Mouse (Mus musculus): ENCODE results near the gene Naif1.

Naif1 gene

DNA sequence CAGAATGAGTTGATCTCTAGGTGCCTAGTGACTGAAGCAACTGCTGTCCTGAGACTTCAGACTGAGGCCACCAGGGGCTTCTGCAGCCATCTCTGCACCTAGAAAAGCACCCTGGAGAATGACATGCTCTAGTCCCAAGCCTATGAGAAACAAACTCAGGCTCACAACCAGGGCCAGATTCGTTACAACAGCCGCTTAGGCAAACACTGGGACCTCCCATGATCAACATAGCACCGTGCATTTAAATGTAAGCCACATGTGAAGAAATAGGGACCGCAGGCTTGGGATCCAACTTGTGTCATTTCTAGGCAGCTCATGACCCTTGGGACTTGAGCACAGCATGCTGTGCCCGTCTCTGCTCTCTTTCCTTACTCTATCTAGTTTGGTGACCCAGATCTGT is 22.5 kb upstream of the Naif1 start:
- no peak for DNase-seq (ENCODE audit: low spot score in 2 of 2)

- peak in 1 of 2 experiments; percentile 44 for DNase-seq (ENCODE audit: low spot score in 2 of 2)
Observed at GRCm38 (mm10) chr2:32428262-32428722, 22.0 kb upstream of the Naif1 start.

- no peak for DNase-seq (ENCODE audit: low spot score in 2 of 2)
Observed at GRCm38 (mm10) chr2:32429215-32429891, 20.9 kb upstream of the Naif1 start.

DNA sequence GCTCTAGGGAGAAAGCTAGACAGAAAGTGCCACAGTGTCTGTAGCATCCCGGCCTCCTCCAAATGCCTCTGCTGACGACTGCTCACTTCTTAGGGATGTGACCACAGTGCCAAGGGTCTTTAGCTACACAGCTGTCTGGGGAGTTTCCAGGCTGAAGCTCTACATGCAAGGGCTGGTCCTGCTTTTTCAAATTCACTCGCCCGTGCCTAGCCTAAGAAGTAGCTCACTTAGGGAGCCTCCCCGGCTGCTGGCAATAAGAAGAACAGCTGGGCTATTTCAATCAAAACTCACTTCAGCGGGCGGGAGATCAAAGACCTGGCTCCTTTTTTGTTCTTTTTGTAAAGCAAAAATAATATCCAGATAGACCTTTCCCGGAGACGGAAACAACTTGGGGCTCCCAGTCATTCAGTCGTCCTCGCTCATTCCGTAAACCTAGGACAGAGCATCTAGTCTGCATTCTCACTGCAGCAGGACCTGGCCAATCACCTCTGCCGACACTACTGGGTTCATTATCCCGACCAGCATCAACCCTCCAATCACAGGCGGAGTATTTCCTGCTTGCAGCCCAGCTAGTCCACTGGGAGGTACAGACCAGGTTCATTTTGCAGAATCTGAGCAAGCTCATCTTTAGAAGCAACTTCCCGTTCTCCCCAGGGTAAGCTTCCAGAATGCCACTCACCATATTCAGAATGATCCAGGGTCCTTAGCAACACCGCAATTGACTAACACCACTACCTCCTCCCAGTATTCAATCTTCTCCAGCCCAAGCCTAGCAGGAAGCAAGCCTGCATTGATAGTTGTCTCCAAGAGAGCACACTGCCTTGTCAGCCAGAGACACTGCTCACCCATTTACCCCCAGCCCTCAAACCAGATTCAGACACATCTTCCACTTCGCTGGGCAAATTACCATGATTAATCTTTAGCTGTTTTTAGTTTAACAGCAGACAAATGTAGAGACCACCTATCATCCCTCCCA is 19.3 kb upstream of the Naif1 start:
- DNase-seq (ENCODE audit: low spot score in 2 of 2), result peak; percentile 54 to 79

DNA sequence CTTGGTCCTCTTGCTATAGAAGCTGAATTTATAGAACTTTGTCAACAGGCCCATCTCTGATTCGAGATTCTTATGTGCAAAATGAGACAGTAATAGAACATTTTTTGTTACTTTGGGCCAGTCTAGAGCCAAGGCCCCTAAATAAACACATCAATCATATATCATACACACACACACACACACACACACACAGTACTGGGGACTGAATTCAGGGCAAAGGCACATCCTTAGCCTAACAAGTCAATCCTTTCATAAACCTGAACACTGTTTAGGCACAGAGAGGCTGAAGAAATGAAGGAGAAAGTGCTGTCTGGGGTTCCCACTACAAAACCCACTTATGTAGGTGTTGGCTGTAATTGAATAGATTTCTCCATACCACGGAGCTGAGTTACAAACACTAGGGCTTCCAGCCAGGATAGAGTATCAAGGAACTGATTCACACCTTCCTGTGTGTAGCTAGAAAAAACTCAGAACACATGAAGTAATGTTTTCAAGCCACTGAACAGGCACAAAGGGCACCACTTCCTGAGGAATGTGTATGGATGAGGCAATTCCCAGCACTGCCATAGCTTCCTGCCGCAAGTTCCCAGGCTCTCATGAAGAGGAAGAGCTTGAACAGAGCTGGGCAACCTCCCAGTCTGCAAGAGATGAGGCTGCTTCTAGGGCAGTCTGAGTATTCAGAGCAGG is 13.4 kb upstream of the Naif1 start:
- no peak for DNase-seq (ENCODE audit: low spot score in 2 of 2)

GRCm38 (mm10) chr2:32437612-32438166 is 12.6 kb upstream of the Naif1 start:
- DNase-seq (ENCODE audit: low spot score in 2 of 2), result no peak

DNA sequence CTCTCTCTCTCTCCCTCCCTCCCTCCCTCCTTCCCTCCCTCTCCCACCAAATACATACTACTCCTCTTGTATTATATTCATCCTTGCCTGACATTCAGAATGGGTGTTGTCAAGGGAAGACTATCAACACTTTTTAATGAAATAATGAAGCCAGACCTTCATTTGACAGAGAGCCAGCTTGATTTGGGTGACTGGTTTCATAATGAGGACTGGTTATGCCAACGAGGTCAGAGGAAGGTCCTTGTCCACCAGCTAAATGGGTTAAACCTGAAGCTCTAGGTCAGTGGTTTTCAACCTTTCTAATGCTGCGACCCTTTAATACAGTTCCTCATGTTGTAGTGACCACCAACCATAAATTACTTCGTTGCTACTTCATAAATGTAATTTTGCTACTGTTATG is 11.5 kb upstream of the Naif1 start:
- DNase-seq (ENCODE audit: low spot score in 2 of 2), result no peak

DNA sequence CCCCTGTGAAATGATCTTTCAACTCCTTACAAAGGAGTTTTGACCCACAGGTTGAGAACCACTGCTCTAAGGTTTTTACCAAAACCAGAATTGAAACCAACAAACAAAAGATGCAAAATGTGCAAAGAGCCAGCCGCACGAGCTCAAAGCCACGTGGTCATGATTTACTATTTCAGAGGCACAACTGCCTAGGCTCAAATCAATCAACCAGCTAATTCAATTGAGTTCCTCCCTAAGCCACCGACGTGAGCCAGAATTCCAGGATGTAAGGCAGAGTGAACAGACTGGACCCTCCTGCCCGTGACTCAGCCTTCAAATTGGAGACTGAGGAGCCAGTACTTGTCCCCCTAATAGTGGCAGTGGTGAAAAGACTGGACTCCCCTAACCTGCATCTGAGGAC is 11.1 kb upstream of the Naif1 start:
- no peak for DNase-seq (ENCODE audit: low spot score in 2 of 2)

DNA sequence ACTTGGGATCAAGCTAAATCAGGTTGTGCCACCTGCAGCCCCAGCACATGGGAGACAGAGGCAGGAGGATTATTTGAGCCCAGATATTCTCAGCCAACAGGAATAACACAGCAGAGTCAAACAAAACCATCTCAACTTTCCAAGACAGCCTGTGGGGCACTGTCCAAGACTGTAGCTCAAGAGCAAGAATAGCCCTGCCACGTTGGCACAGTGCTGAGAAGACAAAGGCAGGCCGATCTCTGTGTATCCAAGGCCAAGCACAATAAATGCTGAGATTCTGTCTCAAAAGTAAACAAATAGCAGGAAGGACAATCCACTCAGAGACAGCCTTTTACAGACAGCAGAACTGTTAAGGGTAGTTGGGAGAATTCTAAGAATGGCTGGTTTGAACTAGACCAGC is 10.1 kb upstream of the Naif1 start:
- no peak for DNase-seq (ENCODE audit: low spot score in 2 of 2)

DNA sequence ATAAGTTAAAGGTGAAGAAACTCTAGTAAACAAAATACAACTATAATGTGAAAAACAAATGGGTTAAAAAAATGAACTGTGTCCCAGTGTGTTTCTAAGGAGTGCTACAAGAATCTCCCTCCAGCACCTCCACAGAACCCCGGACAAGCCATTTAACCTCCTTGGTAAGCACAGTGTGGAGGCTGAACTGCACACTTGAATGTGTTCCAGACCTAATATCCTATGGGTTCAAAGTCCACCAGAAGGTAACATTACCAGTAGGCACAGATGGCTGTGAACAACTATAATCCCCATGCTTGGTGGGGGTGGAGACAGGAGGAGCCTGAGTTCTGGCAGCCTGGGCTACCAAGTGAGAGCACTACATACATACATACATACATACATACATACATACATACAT is 9.6 kb upstream of the Naif1 start:
- no peak for DNase-seq (ENCODE audit: low spot score in 2 of 2)

- DNase-seq (ENCODE audit: low spot score in 2 of 2), result no peak
Observed at GRCm38 (mm10) chr2:32441550-32441949, 8.7 kb upstream of the Naif1 start.

GRCm38 (mm10) chr2:32445535-32445934 is 4.7 kb upstream of the Naif1 start:
- no peak for DNase-seq (ENCODE audit: low spot score in 2 of 2)

- DNase-seq (ENCODE audit: low spot score in 2 of 2), result no peak
Observed at GRCm38 (mm10) chr2:32447264-32447936, 2.9 kb upstream of the Naif1 start.

GRCm38 (mm10) chr2:32448480-32448879 is 1.8 kb upstream of the Naif1 start:
- no peak for DNase-seq (ENCODE audit: low spot score in 2 of 2)

GRCm38 (mm10) chr2:32450881-32451844 is 906 bp downstream of the Naif1 start, which contains the start of gene Slc25a25:
TSS of gene Slc25a25 (minus strand) at chr2:32451445.
- peak; percentile 90 to 92 for DNase-seq (ENCODE audit: low spot score in 2 of 2)

- DNase-seq (ENCODE audit: low spot score in 2 of 2), result peak; percentile 95 to 98
Observed at GRCm38 (mm10) chr2:32451870-32452372, 1.7 kb downstream of the Naif1 start.

GRCm38 (mm10) chr2:32452441-32452971 is 2.2 kb downstream of the Naif1 start:
- no peak for DNase-seq (ENCODE audit: low spot score in 2 of 2)

GRCm38 (mm10) chr2:32453641-32454303 is 3.5 kb downstream of the Naif1 start:
- DNase-seq (ENCODE audit: low spot score in 2 of 2), result no peak

DNA sequence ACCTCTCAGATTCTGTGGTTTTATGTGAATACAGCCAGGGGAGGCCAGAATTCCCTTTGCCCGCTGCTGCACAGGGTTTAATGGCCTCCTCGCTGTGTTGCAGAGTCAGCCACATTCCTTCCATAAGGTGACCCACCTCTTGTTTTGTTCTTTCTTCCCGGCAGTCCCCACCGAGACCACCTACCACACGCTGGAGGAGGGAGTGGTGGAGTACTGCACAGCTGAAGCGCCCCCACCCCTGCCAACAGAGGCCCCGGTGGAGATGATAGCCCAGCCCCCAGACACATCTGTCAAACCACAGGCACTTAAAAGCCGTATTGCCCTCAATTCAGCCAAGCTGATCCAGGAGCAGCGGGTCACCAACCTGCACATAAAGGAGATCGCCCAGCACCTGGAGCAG is 4.4 kb downstream of the Naif1 start:
- DNase-seq (ENCODE audit: low spot score in 2 of 2), result no peak
